Mouse (Mus musculus) heart, adult 11 months (tissue): ENCODE results near the gene P2ry6.

Experiments
- DNase-seq: peaks from one replicate; pipeline ENCODE4 v3.0.0; 2022

Gene P2ry6

GRCm38 (mm10) chr7:100911246-100911770, 63.1 kb downstream of the P2ry6 start:
- DNase-seq, result peak; percentile 98

GRCm38 (mm10) chr7:100908567-100908966, 65.9 kb downstream of the P2ry6 start:
- peak; percentile 94 for DNase-seq

GRCm38 (mm10) chr7:100908061-100908460, 66.4 kb downstream of the P2ry6 start:
- DNase-seq, result peak; percentile 99

- peak; percentile 97 for DNase-seq
Observed at GRCm38 (mm10) chr7:100907231-100907630, 67.2 kb downstream of the P2ry6 start.

- no peak for DNase-seq
Observed at GRCm38 (mm10) chr7:100906029-100906789, 68.2 kb downstream of the P2ry6 start.

- DNase-seq, result no peak
Observed at GRCm38 (mm10) chr7:100905037-100905436, 69.4 kb downstream of the P2ry6 start.

- peak; percentile 97 for DNase-seq
Observed at GRCm38 (mm10) chr7:100904612-100905011, 69.8 kb downstream of the P2ry6 start.

GRCm38 (mm10) chr7:100902451-100903137, 71.9 kb downstream of the P2ry6 start:
- DNase-seq, result peak; percentile 91

- DNase-seq, result no peak
Observed at GRCm38 (mm10) chr7:100897828-100898227, 76.6 kb downstream of the P2ry6 start.

GRCm38 (mm10) chr7:100894833-100895226, 79.6 kb downstream of the P2ry6 start:
- DNase-seq, result no peak

- peak; percentile 94 for DNase-seq
Observed at GRCm38 (mm10) chr7:100894057-100894832, 80.2 kb downstream of the P2ry6 start.

GRCm38 (mm10) chr7:100893249-100894056, 81.0 kb downstream of the P2ry6 start:
- peak; percentile 96 for DNase-seq
